Mouse (Mus musculus) liver, embryonic 15.5 days (tissue): ENCODE results near the gene Dcun1d4. TPM values are rescaled to one million over a fixed set of nuclear protein-coding genes. Genes with fewer than 3 reads are reported as not detected.

Experiments used
- ATAC-seq: fragments of 200-750 bp; cut with Nextera tagmentation; 2 replicates; pipeline ENCODE4 v1.8.0; 2017; ENCODE audit warnings: moderate number of reproducible peaks, mild to moderate bottlenecking, moderate library complexity; ENCODE audit not compliant: insufficient read depth
- H3K27ac ChIP-seq: fragments of 300-500 bp; sonication (generic); replicated peaks from 2 replicates; pipeline ENCODE4 v1.5.1; 2015; ENCODE audit warnings: mild to moderate bottlenecking, inconsistent platforms
- H3K27me3 ChIP-seq: fragments of 300-500 bp; sonication (generic); 2 replicates; pipeline ENCODE4 v1.6.1; 2015; ENCODE audit warnings: mild to moderate bottlenecking, inconsistent platforms
- H3K36me3 ChIP-seq: fragments of 300-500 bp; sonication (generic); replicated peaks from 2 replicates; pipeline ENCODE4 v1.6.1; 2015; ENCODE audit warnings: moderate library complexity, mild to moderate bottlenecking, inconsistent platforms
- H3K4me1 ChIP-seq: fragments of 300-500 bp; sonication (generic); replicated peaks from 2 replicates; pipeline ENCODE4 v1.6.1; 2015; ENCODE audit warnings: inconsistent platforms
- H3K4me2 ChIP-seq: fragments of 300-500 bp; sonication (generic); 2 replicates; pipeline ENCODE4 v1.6.1; 2015; ENCODE audit warnings: moderate library complexity, mild to moderate bottlenecking, inconsistent platforms
- H3K4me3 ChIP-seq: fragments of 300-500 bp; sonication (generic); replicated peaks from 2 replicates; pipeline ENCODE4 v1.5.1; 2015; ENCODE audit warnings: mild to moderate bottlenecking, inconsistent platforms
- H3K9ac ChIP-seq: fragments of 300-500 bp; sonication (generic); 2 replicates; pipeline ENCODE4 v1.6.1; 2015; ENCODE audit warnings: moderate library complexity, mild to moderate bottlenecking, inconsistent platforms
- H3K9me3 ChIP-seq: fragments of 300-500 bp; sonication (generic); replicated peaks from 2 replicates; pipeline ENCODE4 v1.6.1; 2016; ENCODE audit warnings: inconsistent platforms
- WGBS: fragments of 180-500 bp; shearing (Covaris S2); methylation state at CpG from one replicate; pipeline ENCODE4 v1.1.7; 2015; ENCODE audit warnings: mixed read lengths; ENCODE audit not compliant: insufficient replicate concordance; 5-methylcytosine and 5-hydroxymethylcytosine counted together
- polyA plus RNA-seq: library from polyadenylated mRNA; unstranded; fragments of >200 nt; fragmentation: Nextera tagmentation; extraction: Ambion mirVana; gene quantifications from 2 replicates; pipeline ENCODE4 v1.2.1, GENCODE M21; 2015

Dcun1d4 gene
- polyA plus RNA-seq = 2.5 and 2.9 TPM in 2 replicates

- Histone ChIP-seq H3K9me3 (no peaks in the 10 kb centered on the region), H3K36me3 (no peaks in the 10 kb centered on the region), H3K27me3 (no peaks in the 10 kb centered on the region), H3K4me2 (no peak within 1 kb of the TSS), H3K27ac (no peak within 1 kb of the TSS), H3K4me3 (no peak within 1 kb of the TSS), H3K4me1 (no peaks in the 10 kb centered on the region), H3K9ac (no peak within 1 kb of the TSS)
- WGBS = 67% methylated on average over 7 of the region's 7 CpGs
- no peak for ATAC-seq
These were observed at the start of gene Dcun1d4 for GRCm38 (mm10) chr5:73480700-73481099. Dcun1d4 (plus strand) TSS chr5:73481000.

- no peak overlapping the region for H3K4me2 ChIP-seq
- H3K4me1 ChIP-seq = no peaks in the 10 kb centered on the region
- no peak overlapping the region for H3K4me3 ChIP-seq
- H3K9me3 ChIP-seq = no peaks in the 10 kb centered on the region
- no peaks in the 10 kb centered on the region for H3K27me3 ChIP-seq
- WGBS = 23% methylated on average over 14 of the region's 14 CpGs
- H3K9ac ChIP-seq = no peak overlapping the region
- no peak overlapping the region for H3K27ac ChIP-seq
- no peak for ATAC-seq
- no peaks in the 10 kb centered on the region for H3K36me3 ChIP-seq
These were observed 49.2 kb upstream of the Dcun1d4 start for GRCm38 (mm10) chr5:73431581-73431980.

- H3K4me2 ChIP-seq = no peak overlapping the region
- H3K4me1 ChIP-seq = no peaks in the 10 kb centered on the region
- ATAC-seq = no peak
- no peak overlapping the region for H3K4me3 ChIP-seq
- no peaks in the 10 kb centered on the region for H3K27me3 ChIP-seq
- H3K9me3 ChIP-seq = no peaks in the 10 kb centered on the region
- no peak overlapping the region for H3K9ac ChIP-seq
- 50% methylated on average over 6 of the region's 6 CpGs for WGBS
- H3K36me3 ChIP-seq = no peaks in the 10 kb centered on the region
- H3K27ac ChIP-seq = no peak overlapping the region
These were observed 48.0 kb upstream of the Dcun1d4 start for GRCm38 (mm10) chr5:73432805-73433204.

- Histone ChIP-seq H3K4me1 (no peaks in the 10 kb centered on the region), H3K27me3 (no peaks in the 10 kb centered on the region), H3K36me3 (no peaks in the 10 kb centered on the region), H3K9ac (no peak overlapping the region), H3K4me2 (no peak overlapping the region), H3K4me3 (no peak overlapping the region), H3K9me3 (no peaks in the 10 kb centered on the region), H3K27ac (no peak overlapping the region)
- no peak for ATAC-seq
- WGBS = 57% methylated on average over 7 of the region's 7 CpGs
These were observed 46.0 kb upstream of the Dcun1d4 start for GRCm38 (mm10) chr5:73434764-73435163.

- 73% methylated on average over 9 of the region's 9 CpGs for WGBS
These were observed 38.6 kb upstream of the Dcun1d4 start for GRCm38 (mm10) chr5:73442176-73442575.

GRCm38 (mm10) chr5:73450276-73450675 lies 30.5 kb upstream of the Dcun1d4 start:
- no peaks in the 10 kb centered on the region for H3K27me3 ChIP-seq
- 51% methylated on average over 1 of the region's 1 CpGs for WGBS
- ATAC-seq = no peak

More at GRCm38 (mm10) chr5:73442176-73442575, 38.6 kb upstream of the Dcun1d4 start:
- H3K9me3 ChIP-seq = no peaks in the 10 kb centered on the region
- H3K27me3 ChIP-seq = no peaks in the 10 kb centered on the region
- H3K36me3 ChIP-seq = no peaks in the 10 kb centered on the region
- no peak overlapping the region for H3K4me2 ChIP-seq
- H3K4me3 ChIP-seq = no peak overlapping the region
- H3K27ac ChIP-seq = no peak overlapping the region
- no peak for ATAC-seq
- no peak overlapping the region for H3K9ac ChIP-seq
- no peaks in the 10 kb centered on the region for H3K4me1 ChIP-seq

GRCm38 (mm10) chr5:73454502-73455306 lies 26.1 kb upstream of the Dcun1d4 start:
- no peaks in the 10 kb centered on the region for H3K27me3 ChIP-seq
- no peak overlapping the region for H3K4me3 ChIP-seq
- H3K27ac ChIP-seq = no peak overlapping the region
- H3K9me3 ChIP-seq = no peaks in the 10 kb centered on the region
- H3K4me2 ChIP-seq = no peak overlapping the region
- no peak overlapping the region for H3K9ac ChIP-seq
- no peaks in the 10 kb centered on the region for H3K4me1 ChIP-seq
- no peak for ATAC-seq
- 55% methylated on average over 2 of the region's 2 CpGs for WGBS
- H3K36me3 ChIP-seq = no peaks in the 10 kb centered on the region

More at GRCm38 (mm10) chr5:73450276-73450675, 30.5 kb upstream of the Dcun1d4 start:
- Histone ChIP-seq H3K36me3 (no peaks in the 10 kb centered on the region), H3K4me3 (no peak overlapping the region), H3K4me1 (no peaks in the 10 kb centered on the region), H3K9me3 (no peaks in the 10 kb centered on the region), H3K4me2 (no peak overlapping the region), H3K9ac (no peak overlapping the region), H3K27ac (no peak overlapping the region)

- WGBS = 58% methylated on average over 5 of the region's 5 CpGs
- Histone ChIP-seq H3K36me3 (no peaks in the 10 kb centered on the region), H3K9ac (no peak overlapping the region), H3K27ac (no peak overlapping the region), H3K4me1 (no peaks in the 10 kb centered on the region), H3K4me2 (no peak overlapping the region), H3K4me3 (no peak overlapping the region), H3K27me3 (no peaks in the 10 kb centered on the region), H3K9me3 (no peaks in the 10 kb centered on the region)
- no peak for ATAC-seq
These were observed 25.5 kb upstream of the Dcun1d4 start for GRCm38 (mm10) chr5:73455307-73455687.

GRCm38 (mm10) chr5:73468462-73469433 lies 12.1 kb upstream of the Dcun1d4 start:
- H3K4me1 ChIP-seq = no peaks in the 10 kb centered on the region
- 62% methylated on average over 16 of the region's 16 CpGs for WGBS
- H3K27me3 ChIP-seq = no peaks in the 10 kb centered on the region
- H3K4me3 ChIP-seq = no peak overlapping the region
- no peaks in the 10 kb centered on the region for H3K9me3 ChIP-seq
- H3K4me2 ChIP-seq = no peak overlapping the region
- no peak for ATAC-seq
- H3K27ac ChIP-seq = no peak overlapping the region
- no peaks in the 10 kb centered on the region for H3K36me3 ChIP-seq
- H3K9ac ChIP-seq = no peak overlapping the region

GRCm38 (mm10) chr5:73474412-73475405 lies 6.1 kb upstream of the Dcun1d4 start:
- H3K27me3 ChIP-seq = no peaks in the 10 kb centered on the region
- WGBS = 71% methylated on average over 20 of the region's 20 CpGs
- H3K27ac ChIP-seq = no peak overlapping the region
- H3K4me1 ChIP-seq = no peaks in the 10 kb centered on the region
- no peaks in the 10 kb centered on the region for H3K36me3 ChIP-seq
- no peak overlapping the region for H3K9ac ChIP-seq
- no peak overlapping the region for H3K4me2 ChIP-seq
- H3K9me3 ChIP-seq = no peaks in the 10 kb centered on the region
- no peak overlapping the region for H3K4me3 ChIP-seq
- no peak for ATAC-seq
